Mouse (Mus musculus): ENCODE measurements at regions not wholly inside any gene's neighbourhood (a gene's known extent, or its start where the extent isn't known, plus 50 kb on each side); places are given as distances from the start of the nearest gene placed in this dataset.

DNA sequence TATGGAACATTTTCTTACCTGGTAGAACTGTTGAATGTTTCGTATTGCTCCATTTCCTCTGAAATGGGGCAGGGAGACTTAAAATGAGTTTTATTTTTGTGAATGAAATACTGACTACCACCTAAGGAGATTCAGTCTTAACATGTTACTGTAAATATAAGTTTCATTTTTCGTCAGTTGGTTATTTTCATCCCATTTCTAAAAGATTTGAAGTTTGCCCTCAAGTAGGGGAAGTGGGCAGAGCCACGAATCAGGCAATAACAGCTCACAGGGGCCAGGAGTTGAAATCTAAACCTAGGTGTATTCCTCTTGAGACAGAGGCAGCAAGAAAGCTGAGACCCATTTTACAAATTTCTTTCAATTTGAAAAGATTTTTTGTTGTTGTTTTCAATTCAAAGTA lies 88.6 kb upstream of the Ahr start:
- no peak for DNase-seq (ENCODE audit: low spot score)

- no peak for DNase-seq (ENCODE audit: low spot score)
Observed at GRCm38 (mm10) chr12:35614885-35615284, 80.0 kb upstream of the Ahr start.

GRCm38 (mm10) chr12:35607652-35608051 lies 72.8 kb upstream of the Ahr start:
- DNase-seq (ENCODE audit: low spot score): no peak

GRCm38 (mm10) chr12:35603742-35604141 lies 68.9 kb upstream of the Ahr start:
- DNase-seq (ENCODE audit: low spot score): no peak

- no peak for DNase-seq (ENCODE audit: low spot score)
Observed at GRCm38 (mm10) chr12:35602589-35602988, 67.8 kb upstream of the Ahr start.

DNA sequence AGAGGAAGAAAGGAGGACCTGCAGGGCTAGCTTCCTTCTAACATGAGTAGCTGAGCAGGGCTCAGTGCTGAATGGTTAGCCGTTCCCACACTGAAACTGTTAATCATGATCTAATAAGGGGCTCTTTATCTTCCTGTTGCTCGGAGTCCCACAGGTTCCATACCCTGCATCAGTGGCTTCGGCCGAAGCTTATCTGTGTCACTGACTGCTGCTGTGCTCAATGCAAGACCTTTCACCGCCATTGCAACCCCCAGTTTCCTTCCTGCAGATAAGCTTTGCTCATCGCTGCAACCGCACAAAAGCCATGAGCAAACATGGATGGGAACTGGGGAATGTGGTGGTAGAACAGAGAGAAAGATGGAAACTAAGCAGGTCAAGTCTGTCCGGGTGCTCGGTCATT lies 63.5 kb upstream of the Ahr start:
- no peak for DNase-seq (ENCODE audit: low spot score)

DNA sequence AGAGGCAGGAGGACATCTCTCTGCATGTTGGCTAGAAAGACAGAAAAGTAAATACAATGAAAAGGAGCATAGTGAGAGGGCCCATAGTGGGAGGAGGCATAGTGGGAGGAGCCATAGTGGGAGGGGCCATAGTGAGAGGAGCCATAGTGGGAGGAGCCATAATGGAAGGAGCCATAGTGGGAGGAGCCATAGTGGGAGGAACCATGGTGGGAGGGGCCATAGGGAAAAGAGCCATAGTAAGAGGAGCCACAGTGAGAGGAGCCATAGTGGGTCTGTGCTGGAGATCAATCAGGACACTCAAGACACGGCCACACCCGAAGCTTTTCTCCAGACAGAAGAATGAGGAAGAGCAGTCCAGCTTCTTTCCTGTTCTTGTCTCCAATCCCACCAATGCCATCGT lies 58.0 kb upstream of the Ahr start:
- DNase-seq (ENCODE audit: low spot score): no peak

All from spleen, adult 12 weeks (tissue).